Mouse (Mus musculus) CD4-positive naive resting alpha-beta T cell, adult 57 days (primary cell): ENCODE data around the gene Rbbp6. TPM values are rescaled to one million over a fixed set of nuclear protein-coding genes. Genes with fewer than 3 reads are reported as not detected.

Experiments
- total RNA-seq: library from RNA; stranded (reverse); gene quantifications from one replicate; pipeline ENCODE4 v1.2.4, GENCODE M21; 2023

Rbbp6 gene
- total RNA-seq: 111 TPM

DNA sequence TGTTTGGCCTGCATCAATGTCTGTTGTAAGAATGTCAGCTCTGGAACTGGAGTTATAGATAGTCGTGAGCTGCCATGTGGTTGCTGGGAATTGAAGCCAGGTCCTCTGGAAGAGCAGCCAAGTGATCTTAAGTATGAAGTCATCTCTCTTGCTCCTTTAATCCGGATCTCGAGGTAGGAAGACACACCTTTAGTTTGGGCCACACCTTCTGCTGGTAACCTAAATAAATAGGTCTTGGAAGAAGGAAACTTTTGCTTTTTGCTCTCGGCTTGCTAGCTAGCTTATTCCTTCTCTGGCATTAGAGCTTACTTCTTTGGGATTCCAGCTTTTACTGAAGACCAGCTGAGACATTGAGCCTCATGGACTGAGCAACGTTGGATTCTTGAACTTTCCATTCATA lies at the start of gene Rbbp6:
Gene Rbbp6, plus strand, starts transcription at position 301 of the 400 bp plus-strand sequence.

Other genes starting within 250 kb of the Rbbp6 start
- gene Tnrc6a, start 158.2 kb downstream of the Rbbp6 start, total RNA-seq: 108 TPM
- gene Slc5a11, start 249.1 kb downstream of the Rbbp6 start, total RNA-seq: not detected